Mouse (Mus musculus): ENCODE measurements around the gene Dgat2.

The Dgat2 gene

GRCm38 (mm10) chr7:99182432-99183172 lies at the start of gene Dgat2:
Dgat2 (minus strand) TSS chr7:99182719.
- DNase-seq (ENCODE audit: low spot score), result peak; percentile 94

- DNase-seq (ENCODE audit: low spot score), result no peak
Measured at GRCm38 (mm10) chr7:99230061-99230747, 47.7 kb upstream of the Dgat2 start.

- DNase-seq (ENCODE audit: low spot score), result peak; percentile 77
Measured at GRCm38 (mm10) chr7:99229411-99229810, 46.9 kb upstream of the Dgat2 start.

- no peak for DNase-seq (ENCODE audit: low spot score)
Measured at GRCm38 (mm10) chr7:99228825-99229224, 46.3 kb upstream of the Dgat2 start.

- no peak for DNase-seq (ENCODE audit: low spot score)
Measured at GRCm38 (mm10) chr7:99227267-99227666, 44.7 kb upstream of the Dgat2 start.

GRCm38 (mm10) chr7:99226662-99227061 lies 44.1 kb upstream of the Dgat2 start:
- DNase-seq (ENCODE audit: low spot score), result no peak

GRCm38 (mm10) chr7:99225421-99225820 lies 42.9 kb upstream of the Dgat2 start:
- no peak for DNase-seq (ENCODE audit: low spot score)

GRCm38 (mm10) chr7:99224648-99225190 lies 42.2 kb upstream of the Dgat2 start:
- no peak for DNase-seq (ENCODE audit: low spot score)

- peak; percentile 23 for DNase-seq (ENCODE audit: low spot score)
Measured at GRCm38 (mm10) chr7:99224225-99224624, 41.7 kb upstream of the Dgat2 start.

- DNase-seq (ENCODE audit: low spot score), result no peak
Measured at GRCm38 (mm10) chr7:99217338-99218074, 35.0 kb upstream of the Dgat2 start.

- no peak for DNase-seq (ENCODE audit: low spot score)
Measured at GRCm38 (mm10) chr7:99215347-99215855, 32.9 kb upstream of the Dgat2 start.

- DNase-seq (ENCODE audit: low spot score), result no peak
Measured at GRCm38 (mm10) chr7:99214621-99215185, 32.2 kb upstream of the Dgat2 start.

- no peak for DNase-seq (ENCODE audit: low spot score)
Measured at GRCm38 (mm10) chr7:99213686-99214085, 31.2 kb upstream of the Dgat2 start.

- DNase-seq (ENCODE audit: low spot score), result no peak
Measured at GRCm38 (mm10) chr7:99213056-99213455, 30.5 kb upstream of the Dgat2 start.

- DNase-seq (ENCODE audit: low spot score), result no peak
Measured at GRCm38 (mm10) chr7:99208704-99209103, 26.2 kb upstream of the Dgat2 start.

GRCm38 (mm10) chr7:99206364-99206763 lies 23.8 kb upstream of the Dgat2 start:
- DNase-seq (ENCODE audit: low spot score), result no peak

GRCm38 (mm10) chr7:99202163-99202562 lies 19.6 kb upstream of the Dgat2 start:
- DNase-seq (ENCODE audit: low spot score), result no peak

GRCm38 (mm10) chr7:99200290-99200689 lies 17.8 kb upstream of the Dgat2 start:
- no peak for DNase-seq (ENCODE audit: low spot score)

- DNase-seq (ENCODE audit: low spot score), result no peak
Measured at GRCm38 (mm10) chr7:99199451-99200175, 17.1 kb upstream of the Dgat2 start.

- DNase-seq (ENCODE audit: low spot score), result no peak
Measured at GRCm38 (mm10) chr7:99198811-99199210, 16.3 kb upstream of the Dgat2 start.

GRCm38 (mm10) chr7:99194511-99194910 lies 12.0 kb upstream of the Dgat2 start:
- no peak for DNase-seq (ENCODE audit: low spot score)

All from retina, embryonic 14.5 days (tissue).